Mouse (Mus musculus) layer of hippocampus, adult 9-10 months (tissue): ENCODE measurements around the gene Chrnb4.

Source experiments
- DNase-seq: peaks from one replicate; pipeline ENCODE4 v3.0.0; 2022; ENCODE audit warnings: low spot score

Chrnb4 gene

DNA sequence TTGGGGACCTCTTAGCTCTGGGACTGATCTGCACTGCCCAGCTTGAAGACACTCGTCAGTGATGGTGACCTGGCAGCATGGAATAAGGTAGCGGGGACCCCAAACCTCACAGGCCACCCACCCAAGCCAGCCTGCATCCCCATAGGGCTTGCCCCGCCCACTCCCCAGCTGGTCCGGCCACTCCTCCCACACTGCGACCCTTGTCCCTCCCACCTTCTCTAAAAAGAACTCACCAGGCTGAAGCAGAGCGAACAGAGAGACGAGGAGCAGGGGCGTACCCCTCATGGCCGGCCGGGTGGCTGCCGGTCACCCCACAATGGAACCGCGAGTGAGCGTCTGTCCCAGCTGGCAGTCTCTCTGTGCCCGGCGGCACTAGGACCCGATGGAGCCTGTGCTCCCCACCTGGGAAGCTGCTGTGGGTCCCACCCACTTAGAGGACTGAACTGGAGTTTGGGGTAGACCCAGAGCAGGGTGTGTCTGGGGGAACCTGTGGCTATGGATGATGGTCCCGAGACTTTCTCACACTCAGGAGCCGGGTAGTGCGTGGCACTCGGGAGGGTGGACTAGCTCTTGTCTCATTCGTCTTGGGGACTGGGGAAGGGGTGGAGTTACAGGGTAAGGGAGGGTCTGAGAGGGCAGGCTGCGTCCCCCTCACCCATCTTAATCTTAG lies at the start of gene Chrnb4:
Chrnb4 (minus strand) TSS at position 569 of the 670 bp plus-strand sequence.
- no peak for DNase-seq

DNA sequence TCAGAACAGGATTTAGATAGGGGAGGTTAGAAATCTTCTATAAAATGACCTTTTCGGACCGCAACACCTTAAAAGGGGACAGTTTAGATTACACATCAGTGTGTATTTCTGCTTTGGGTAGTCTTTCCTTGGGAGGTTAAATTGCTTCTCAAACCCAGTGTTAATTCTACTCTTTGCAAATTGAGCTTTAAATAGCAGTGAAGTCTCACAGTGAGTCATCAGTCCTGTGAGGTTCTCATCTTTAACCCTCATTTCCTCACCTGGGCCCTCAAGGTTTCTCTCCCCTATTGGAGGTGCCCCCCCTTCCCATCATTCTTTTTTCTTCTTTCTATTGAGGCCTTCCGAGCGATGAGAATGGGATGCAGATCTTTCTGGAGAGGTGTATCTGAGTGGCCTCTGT lies 48.3 kb upstream of the Chrnb4 start:
- no peak for DNase-seq

DNA sequence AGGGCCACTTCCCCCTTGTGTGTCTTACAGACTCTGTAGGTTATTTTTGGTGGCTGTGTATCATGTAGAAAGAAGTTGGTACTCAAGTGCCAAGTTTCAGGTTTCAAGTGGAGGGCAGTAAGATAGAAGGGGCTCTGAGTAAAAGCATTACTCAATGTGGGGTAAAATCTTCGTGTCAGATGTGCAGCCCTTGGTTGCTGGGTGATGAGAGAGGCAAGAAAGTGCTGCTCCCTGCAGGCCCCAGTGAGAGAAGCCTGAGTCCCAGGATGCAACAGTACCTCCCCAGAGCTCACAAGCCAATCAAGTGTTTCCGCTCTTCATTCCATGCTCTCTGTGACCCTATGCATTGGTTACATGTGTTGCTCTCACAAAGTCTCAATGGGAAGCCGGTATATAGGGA lies 47.5 kb upstream of the Chrnb4 start:
- no peak for DNase-seq

DNA sequence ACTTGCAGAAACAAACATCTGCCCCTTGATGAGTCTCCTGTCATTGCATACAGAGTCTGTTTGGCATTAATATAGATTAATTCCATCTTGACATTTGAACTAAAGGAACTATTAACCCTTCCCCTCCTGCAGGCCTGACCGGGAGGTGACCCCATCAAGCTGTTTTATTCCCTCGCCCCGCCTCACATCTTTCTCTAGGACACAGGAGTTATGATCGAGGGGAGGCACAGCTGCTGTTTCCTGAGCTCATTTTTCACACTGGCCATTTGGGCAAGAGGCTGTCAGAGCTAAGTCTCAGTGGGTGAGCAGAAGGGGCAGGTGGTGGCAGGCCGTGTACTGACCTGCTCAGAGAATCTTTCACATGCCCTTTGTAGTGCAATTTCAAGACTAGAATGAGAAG lies 41.6 kb upstream of the Chrnb4 start:
- DNase-seq, result no peak

DNA sequence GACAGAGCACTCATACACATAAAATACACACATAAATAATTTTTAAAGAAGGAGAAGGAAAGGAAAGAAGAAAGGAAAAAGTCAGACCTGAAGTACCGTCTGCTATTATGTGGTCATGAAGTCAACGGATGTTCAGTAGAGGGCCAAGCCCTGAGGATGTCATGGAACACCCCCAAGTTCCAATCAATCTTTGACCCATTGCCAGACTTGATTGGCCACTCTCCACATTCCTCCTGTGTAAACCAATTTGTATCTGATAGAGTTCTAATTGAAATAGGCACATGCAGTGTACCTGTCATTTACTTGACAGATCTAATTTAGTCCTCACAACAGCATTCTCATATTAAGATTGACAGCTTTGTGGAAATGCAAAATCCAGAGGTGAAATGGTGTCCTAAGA lies 40.6 kb upstream of the Chrnb4 start:
- no peak for DNase-seq

DNA sequence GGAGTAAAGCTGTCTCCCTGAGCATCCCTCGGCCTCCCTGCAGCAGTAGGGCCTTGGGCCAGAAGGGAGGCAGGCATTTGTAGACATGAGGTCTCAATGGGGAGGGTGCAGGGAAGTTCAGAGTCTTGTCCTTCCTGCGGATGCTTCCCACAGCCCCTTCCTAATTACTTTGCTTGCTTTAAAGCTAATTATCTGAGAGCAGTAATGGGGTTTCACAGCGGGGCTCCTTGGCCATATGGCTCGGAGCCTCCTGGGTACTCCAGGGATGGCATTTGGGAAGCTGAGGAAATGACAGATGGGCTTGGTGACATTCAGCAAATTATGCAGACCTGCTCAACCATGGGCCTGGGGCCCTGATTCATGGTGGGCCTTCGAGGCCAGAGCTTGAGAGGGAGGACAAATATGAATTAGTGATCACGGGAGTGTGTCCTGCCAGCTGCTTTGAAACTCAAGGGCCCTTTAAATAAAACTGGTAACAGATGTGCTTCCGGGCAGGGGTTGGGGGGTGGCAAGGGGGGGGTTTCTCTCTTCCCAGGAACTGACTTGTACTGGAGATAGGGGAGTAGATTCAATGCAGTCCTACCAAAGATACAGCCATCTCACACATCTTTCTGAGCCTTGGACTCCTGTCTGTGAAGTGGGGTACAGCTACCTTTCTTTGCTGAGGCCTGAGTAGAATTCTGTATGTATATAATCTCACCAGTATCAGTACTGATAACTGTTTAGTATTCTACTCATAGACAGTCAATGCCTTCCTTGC lies 34.8 kb upstream of the Chrnb4 start:
- DNase-seq, result no peak

DNA sequence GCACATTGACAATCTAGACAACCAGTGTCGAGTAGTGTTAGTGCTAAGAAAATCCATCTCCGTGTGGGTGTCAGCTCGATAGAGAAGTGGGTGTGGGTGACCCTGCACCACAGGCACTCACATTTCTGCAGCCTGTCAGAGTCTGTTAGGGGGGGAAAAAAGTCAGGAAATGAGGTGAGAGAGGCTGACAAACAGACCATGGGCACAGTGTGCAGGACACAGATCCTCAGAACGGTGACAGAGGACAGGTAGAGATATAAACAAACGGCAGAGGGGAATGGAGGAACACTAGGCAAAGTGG lies 19.3 kb upstream of the Chrnb4 start:
- DNase-seq, result no peak

DNA sequence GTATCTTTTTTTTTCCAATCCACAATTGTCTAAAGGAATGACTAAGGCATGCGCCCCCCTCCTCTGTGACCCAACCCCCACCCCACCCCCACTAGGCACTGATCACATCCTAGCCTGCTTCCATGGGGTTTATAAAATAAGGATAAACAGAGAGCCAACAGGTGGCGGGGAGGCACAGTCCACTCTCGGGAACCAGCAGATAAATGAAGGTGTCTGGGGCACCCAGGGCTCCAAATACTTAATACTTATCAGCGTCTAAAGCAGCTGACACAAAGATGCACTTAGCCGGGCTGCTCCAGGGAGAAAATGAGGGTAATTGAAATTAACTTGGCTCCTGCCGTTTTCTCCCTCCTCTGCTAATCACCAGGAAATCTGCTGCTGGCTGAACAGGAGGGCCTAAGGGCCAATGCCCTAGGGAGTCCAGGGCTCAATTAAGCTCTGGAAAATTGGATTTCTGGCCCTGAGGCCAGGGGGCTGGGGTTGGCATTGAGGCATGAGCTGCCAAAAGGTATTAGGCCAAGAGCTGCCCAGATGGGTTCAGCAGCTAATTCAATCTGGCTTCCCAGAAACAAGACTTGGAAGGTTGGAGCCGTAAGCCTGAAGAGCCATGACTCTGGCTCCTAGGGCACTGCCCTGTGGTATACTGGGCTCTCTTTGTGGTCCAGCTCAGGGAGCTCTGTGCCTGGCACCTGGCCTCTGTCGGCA lies 18.8 kb upstream of the Chrnb4 start:
- no peak for DNase-seq

DNA sequence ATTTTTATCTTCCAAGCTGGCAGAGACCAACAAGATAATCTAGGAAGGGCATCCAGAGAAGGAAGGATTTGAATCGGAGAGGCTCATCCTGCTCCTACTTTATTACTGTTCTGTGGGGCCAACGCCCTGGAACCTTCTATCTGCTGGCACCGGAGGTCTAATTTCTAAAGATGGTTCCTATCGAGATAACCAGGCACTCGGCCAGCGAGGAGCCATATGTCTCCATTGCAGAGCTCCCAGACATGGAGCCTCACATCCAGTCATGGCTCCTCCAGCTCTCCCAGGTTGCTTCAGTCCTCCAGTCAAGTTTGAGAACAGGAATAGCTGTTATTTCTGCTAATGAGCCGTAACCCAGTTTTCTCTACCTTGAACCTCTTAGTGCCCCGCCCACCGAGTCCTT lies 16.7 kb upstream of the Chrnb4 start:
- DNase-seq, result no peak

DNA sequence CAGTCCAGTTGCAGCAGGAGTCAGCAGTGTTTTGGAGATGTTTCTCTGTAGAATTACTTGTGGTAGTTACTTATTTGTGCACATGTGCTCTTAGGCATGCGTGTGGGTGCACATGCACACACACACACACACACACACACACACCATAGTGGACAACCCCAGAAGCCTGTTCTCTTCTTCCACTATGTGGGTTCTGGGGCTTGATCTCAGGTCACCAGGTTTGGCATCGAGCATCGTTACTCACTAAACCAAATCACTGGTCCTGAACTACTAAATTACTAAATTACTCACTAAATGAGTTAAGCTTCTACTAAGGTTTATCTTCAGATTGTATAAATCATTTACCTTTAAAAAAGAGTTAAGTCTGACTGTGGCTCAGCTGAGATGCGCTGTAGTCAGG lies 9.5 kb upstream of the Chrnb4 start:
- no peak for DNase-seq

DNA sequence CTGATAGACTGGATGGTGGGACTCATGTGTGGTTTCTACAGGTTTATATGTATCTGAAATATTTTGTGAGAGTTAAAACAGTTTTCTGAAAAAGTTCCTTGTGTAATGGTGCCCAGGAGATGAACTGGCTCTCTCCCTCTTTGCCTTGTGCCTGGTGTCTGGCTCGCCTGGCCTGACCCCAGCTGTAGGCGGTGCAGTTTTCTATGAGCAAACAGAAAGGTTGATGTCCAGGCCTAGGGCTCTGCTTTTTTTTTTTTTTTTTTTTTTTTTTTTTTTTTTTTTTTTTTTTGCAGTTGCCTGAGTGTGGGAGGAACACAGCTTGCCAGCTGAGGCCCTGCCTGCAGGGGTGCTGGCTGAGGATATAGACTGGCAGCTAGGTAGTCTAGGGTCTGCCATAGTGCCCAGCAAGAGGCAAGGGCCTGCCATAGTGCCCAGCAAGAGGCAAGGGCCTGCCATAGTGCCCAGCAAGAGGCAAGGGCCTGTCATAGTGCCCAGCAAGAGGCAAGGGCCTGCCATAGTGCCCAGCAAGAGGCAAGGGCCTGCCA lies 6.9 kb upstream of the Chrnb4 start:
- no peak for DNase-seq

DNA sequence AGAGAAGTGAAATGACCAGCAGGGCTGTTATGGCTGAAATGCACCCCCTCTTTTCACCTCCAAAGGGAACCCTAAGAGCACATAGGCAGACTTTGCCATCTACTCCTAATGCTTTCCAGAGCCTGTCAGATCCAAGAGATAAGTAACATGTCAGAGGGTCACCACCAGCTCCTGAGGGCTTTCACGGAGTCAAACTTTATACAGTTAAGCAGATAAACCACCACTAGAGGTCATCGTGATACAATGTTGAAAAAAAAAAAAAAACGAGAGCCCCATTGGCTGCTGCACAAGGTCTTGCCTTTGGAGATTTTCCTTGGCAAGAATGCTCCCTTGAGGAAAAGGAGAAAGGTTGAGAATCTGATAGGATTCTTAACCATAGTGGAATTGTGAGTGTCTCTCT lies 1.8 kb downstream of the Chrnb4 start:
- no peak for DNase-seq

DNA sequence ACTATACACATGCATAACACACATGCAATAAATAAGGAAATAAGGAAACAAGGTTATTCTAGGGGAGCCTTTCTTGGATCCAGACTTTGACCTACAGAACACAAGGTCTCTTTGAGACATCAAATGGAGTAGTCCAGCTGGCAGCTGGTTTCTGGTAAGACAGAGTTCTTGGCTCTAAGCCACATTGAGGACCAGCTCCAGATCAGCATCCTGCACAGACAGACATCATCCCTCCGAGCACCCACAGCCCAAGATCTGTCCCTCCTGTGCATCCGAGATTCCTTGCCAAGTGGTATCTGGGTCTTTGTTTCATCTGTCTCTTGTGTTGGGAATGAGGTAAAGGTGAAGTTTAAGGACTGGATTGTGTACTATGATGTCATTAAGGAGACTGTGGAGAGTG lies 3.6 kb downstream of the Chrnb4 start:
- DNase-seq, result no peak

DNA sequence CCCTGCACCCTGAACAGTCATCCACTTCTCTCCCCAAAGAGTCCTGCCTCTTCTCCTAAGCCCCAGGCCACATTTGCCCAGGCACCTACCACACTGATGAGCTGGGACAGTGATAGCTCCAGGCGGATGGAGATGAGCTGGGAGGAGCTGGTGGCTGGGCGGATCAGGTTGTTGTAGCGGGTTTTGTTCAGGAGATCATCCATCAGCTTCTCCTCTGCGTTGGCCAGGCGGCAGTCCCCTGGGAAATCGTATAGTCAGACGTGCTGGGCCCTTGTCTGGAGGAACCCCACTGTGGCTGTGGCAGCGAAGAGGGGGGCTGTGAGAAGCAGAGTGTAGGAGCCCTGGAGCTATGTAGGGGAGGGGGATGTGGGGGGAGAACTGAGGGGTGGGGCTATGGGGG lies 4.9 kb downstream of the Chrnb4 start:
- no peak for DNase-seq

DNA sequence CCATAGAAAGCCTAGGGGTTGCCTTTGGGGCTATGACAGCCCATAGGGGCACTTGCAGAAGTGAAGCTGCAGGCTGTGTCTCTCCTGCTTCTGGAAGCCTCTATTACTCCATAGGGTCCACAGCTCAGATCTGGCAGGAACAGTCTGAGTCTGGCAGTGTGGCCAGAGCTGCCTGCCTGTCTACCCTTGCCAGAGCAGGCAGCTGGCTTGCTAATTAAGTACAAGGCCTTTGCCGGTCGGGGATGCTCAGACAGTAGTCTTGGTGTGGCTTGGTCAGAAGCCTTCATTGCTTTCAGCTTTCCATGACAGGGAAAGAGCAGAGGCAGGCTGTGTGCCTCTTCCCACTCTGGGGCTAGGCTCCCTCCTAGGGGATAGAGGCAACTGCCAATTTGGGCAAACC lies 7.2 kb downstream of the Chrnb4 start:
- no peak for DNase-seq

DNA sequence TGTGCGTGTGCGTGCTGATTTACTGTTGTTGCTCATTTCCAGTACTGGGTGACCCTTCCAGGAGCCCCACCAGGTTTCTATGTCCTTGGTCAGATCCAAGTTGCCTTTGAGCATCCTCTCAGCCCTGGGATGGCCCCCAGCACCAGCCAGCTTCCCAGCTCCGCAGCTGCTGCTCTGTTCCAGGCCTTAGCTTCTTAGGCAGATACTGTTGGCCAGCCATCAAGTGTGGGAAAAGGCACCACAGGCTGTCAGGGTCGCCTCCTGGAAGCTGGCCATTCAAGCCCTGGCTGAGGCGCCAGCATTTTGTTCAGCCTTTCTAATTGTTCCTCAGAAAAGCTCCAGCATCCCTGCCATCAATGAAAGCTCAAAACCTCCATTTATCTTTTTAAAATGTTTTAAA lies 8.6 kb downstream of the Chrnb4 start:
- no peak for DNase-seq

DNA sequence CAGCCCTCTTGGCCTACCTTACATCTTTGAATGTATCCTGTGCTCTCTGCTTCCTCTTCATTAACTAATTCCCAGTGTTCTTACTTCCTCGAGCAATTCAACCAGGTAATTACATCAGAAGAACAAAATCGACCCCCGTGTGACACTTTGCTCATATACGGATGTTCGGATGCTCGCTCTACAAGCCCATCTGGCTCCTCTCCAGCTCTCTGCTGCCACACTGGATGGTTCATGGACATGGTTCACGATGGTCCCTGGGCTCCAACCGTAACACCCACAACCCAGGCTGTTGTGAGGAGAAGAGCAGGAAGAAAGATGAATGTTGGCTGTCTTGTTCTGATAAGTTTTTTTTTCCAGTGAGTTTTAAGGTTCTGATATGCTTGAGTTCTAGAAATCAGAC lies 9.6 kb downstream of the Chrnb4 start:
- DNase-seq, result no peak

DNA sequence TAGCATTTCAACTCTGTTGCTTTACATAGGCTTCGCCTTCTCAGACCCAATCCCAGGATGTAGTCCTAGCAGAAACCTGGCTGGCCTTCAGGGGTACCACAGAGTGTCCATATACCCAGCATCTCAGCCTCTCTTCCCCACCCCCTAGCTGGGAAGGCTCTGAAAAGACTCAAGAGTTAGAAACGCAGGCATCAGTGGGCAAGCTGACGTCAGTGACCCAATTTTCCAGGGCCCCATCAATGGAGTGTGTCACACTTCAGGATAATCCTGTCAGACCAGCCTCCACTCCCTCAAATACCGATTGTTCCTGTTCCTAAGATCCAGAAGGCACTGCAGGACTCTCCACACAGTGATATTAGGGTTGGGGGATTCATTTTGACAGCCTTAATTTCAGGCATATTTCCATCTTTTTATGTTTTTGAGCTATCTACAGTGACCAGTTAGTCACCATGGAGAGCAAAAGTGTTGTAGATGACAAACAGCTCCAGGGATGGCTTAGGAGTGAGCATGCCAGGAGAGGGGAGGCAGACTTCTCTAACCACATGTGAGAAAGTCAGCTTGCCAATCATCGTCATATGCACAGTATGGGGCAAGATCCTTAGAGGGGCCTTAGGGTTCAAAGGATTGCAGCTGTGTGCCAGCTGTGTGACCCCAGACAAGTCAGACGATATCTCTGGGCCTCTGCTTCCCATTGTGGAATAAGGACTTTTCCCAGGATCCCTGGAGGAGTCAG lies 17.0 kb downstream of the Chrnb4 start:
- DNase-seq, result no peak

DNA sequence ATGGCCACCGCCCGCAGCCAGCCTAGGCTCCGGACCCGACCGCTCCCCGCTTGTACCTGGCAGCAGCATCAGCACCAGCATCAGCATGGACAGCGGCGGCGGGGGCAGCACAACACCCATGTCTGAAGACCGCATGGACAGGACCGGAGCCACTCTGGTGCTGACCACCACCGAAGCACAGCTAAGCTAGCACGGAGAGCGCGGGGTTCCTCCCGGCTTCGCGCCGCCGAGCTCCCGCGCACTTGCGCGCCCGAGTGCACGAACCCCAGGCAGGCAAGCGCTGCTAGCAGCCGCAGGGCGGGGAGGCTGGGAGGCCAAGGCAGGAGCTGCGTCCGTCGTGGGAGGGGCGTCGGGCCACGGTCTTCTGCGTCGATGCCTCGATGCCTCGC lies 22.3 kb downstream of the Chrnb4 start, which contains the start of gene Chrna3:
Chrna3 (minus strand) TSS at position 288 of the 389 bp plus-strand sequence.
- no peak for DNase-seq

DNA sequence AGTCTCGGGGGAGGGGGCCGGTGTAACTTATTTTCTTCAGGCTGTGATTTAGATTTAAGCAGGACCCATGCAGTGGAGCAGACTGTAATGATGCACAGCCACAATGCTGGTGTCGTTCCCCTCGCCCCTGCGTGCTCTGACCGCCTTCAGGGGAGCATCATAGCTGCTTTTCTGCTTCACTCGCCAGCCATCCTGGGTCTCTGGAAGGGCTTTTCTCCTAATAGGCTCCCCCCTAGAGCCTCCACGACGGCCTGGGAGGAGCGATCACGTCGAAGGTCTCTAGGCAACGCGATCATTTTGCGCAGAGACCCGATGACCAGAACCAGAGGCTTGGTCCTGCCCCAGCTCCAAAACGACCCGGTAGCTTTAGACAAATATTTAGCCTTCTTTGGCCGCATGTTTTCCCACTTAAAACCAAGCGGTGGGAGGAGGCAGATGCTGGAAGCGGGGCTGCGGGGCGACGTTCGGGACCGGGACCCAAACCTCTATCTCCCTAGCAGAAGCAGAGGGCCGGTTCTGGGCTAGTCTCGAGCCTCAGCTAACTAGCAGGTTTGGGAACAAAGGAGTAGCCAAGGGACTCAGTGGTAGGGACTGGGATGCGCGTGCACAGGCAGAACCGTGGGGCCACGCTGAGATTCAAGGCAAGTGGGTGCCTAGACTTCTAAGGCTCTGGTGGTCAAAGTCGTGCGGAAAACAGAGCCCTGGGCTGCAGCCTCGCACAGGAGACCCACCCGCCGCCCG lies 22.9 kb downstream of the Chrnb4 start:
- DNase-seq, result no peak

DNA sequence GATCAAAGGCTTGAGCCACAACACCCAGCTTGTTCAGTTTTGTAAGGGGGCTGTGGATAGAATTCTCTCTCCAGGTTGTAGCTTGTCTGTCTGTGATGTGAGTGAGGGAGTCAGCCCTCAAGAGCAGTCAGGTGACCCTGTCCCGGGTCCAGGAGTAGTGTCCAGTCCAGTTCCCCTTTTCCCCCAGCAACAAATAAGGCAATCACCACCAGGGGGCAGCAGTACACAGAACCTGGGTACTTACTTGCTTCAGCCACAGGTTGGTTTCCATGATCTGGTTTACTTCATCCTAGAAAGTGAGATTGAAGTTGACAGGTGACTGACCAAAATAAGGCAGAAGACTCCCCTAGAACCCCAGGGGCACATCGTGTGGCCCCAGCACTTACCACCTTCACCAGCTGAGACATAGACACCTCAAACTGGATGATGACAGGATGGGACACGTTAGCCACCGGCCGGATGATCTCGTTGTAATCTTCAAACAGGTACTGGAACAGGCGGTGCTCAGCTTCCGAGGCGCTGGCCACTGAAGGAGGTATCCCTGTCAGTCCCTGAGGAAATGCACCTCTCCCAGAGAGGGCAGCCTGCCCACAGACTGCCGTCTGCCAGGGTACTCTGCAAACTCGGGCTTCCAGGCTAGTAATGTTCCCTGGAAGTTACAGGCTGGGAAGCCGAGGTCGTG lies 24.5 kb downstream of the Chrnb4 start:
- peak; percentile 66 for DNase-seq
